Mouse (Mus musculus): ENCODE results near the gene Toporsl. TPM values are rescaled to one million over a fixed set of nuclear protein-coding genes. Genes with fewer than 3 reads are reported as not detected.

Gene Toporsl
- total and polyA plus RNA-seq, 2 experiments, result not detected

- H3K4me3 ChIP-seq (ENCODE audit: insufficient read depth, low read depth, low read length), result no peak overlapping the region
- H3K27ac ChIP-seq (replicated peaks; ENCODE audit: insufficient read depth, low read depth, low read length), result no peak overlapping the region
- TF ChIP-seq POLR2A (IDR thresholded peaks at IDR 0.05; ENCODE audit: extremely low read depth, insufficient read depth, low read length), result no peak
- TF ChIP-seq CTCF (IDR thresholded peaks at IDR 0.05; ENCODE audit: low read depth, low read length), result no peak
- H3K9ac ChIP-seq (ENCODE audit: low read depth, low read length), result no peak overlapping the region
- H3K36me3 ChIP-seq (ENCODE audit: control insufficient read depth, insufficient read depth, low read length), result no peaks in the 10 kb centered on the region
- H3K79me2 ChIP-seq (ENCODE audit: control insufficient read depth, insufficient read depth, low read length), result no peaks in the 10 kb centered on the region
- H3K4me1 ChIP-seq (ENCODE audit: control insufficient read depth, insufficient read depth, low read length), result no peaks in the 10 kb centered on the region
- 87% methylated on average over 13 of the region's 13 CpGs for WGBS
- no peak for DNase-seq (ENCODE audit: extremely low read depth, low read depth, low spot score)
- H3K27me3 ChIP-seq (ENCODE audit: control insufficient read depth, insufficient read depth, low read length), result no peaks in the 10 kb centered on the region
Measured at GRCm38 (mm10) chr4:52594632-52595031, 1.4 kb upstream of the Toporsl start.

GRCm38 (mm10) chr4:52598180-52598881 is 2.3 kb downstream of the Toporsl start:
- TF ChIP-seq CTCF (IDR thresholded peaks at IDR 0.05; ENCODE audit: low read depth, low read length) (no peak), POLR2A (IDR thresholded peaks at IDR 0.05; ENCODE audit: extremely low read depth, insufficient read depth, low read length) (no peak)
- WGBS, result 82% methylated on average over 7 of the region's 7 CpGs

GRCm38 (mm10) chr4:52606923-52607322 is 10.8 kb downstream of the Toporsl start:
- no peak for DNase-seq (ENCODE audit: extremely low read depth, low read depth, low spot score)
- 57% methylated on average over 3 of the region's 3 CpGs for WGBS
- no peak for TF ChIP-seq POLR2A (IDR thresholded peaks at IDR 0.05; ENCODE audit: extremely low read depth, insufficient read depth, low read length)
- TF ChIP-seq CTCF (IDR thresholded peaks at IDR 0.05; ENCODE audit: low read depth, low read length), result no peak
- no peak overlapping the region for H3K9ac ChIP-seq (ENCODE audit: low read depth, low read length)
- H3K27ac ChIP-seq (replicated peaks; ENCODE audit: insufficient read depth, low read depth, low read length), result no peak overlapping the region
- no peaks in the 10 kb centered on the region for H3K4me1 ChIP-seq (ENCODE audit: control insufficient read depth, insufficient read depth, low read length)
- no peaks in the 10 kb centered on the region for H3K79me2 ChIP-seq (ENCODE audit: control insufficient read depth, insufficient read depth, low read length)
- no peak overlapping the region for H3K4me3 ChIP-seq (ENCODE audit: insufficient read depth, low read depth, low read length)
- H3K36me3 ChIP-seq (ENCODE audit: control insufficient read depth, insufficient read depth, low read length), result no peaks in the 10 kb centered on the region
- no peaks in the 10 kb centered on the region for H3K27me3 ChIP-seq (ENCODE audit: control insufficient read depth, insufficient read depth, low read length)

More at GRCm38 (mm10) chr4:52598180-52598881, 2.3 kb downstream of the Toporsl start:
- Histone ChIP-seq H3K9ac (ENCODE audit: low read depth, low read length) (no peak overlapping the region), H3K4me1 (ENCODE audit: control insufficient read depth, insufficient read depth, low read length) (no peaks in the 10 kb centered on the region), H3K36me3 (ENCODE audit: control insufficient read depth, insufficient read depth, low read length) (no peaks in the 10 kb centered on the region), H3K79me2 (ENCODE audit: control insufficient read depth, insufficient read depth, low read length) (no peaks in the 10 kb centered on the region), H3K4me3 (ENCODE audit: insufficient read depth, low read depth, low read length) (no peak overlapping the region), H3K27ac (replicated peaks; ENCODE audit: insufficient read depth, low read depth, low read length) (no peak overlapping the region), H3K27me3 (ENCODE audit: control insufficient read depth, insufficient read depth, low read length) (no peaks in the 10 kb centered on the region)
- DNase-seq (ENCODE audit: extremely low read depth, low read depth, low spot score), result no peak

- no peak overlapping the region for H3K27ac ChIP-seq (replicated peaks; ENCODE audit: insufficient read depth, low read depth, low read length)
- TF ChIP-seq CTCF (IDR thresholded peaks at IDR 0.05; ENCODE audit: low read depth, low read length), result no peak
- TF ChIP-seq POLR2A (IDR thresholded peaks at IDR 0.05; ENCODE audit: extremely low read depth, insufficient read depth, low read length), result no peak
- no peaks in the 10 kb centered on the region for H3K36me3 ChIP-seq (ENCODE audit: control insufficient read depth, insufficient read depth, low read length)
- 80% methylated on average over 6 of the region's 6 CpGs for WGBS
- no peaks in the 10 kb centered on the region for H3K27me3 ChIP-seq (ENCODE audit: control insufficient read depth, insufficient read depth, low read length)
- no peaks in the 10 kb centered on the region for H3K79me2 ChIP-seq (ENCODE audit: control insufficient read depth, insufficient read depth, low read length)
- no peak overlapping the region for H3K4me3 ChIP-seq (ENCODE audit: insufficient read depth, low read depth, low read length)
- H3K9ac ChIP-seq (ENCODE audit: low read depth, low read length), result no peak overlapping the region
- H3K4me1 ChIP-seq (ENCODE audit: control insufficient read depth, insufficient read depth, low read length), result no peaks in the 10 kb centered on the region
- DNase-seq (ENCODE audit: extremely low read depth, low read depth, low spot score), result no peak
Measured at GRCm38 (mm10) chr4:52634986-52635385, 38.9 kb downstream of the Toporsl start.

GRCm38 (mm10) chr4:52647791-52648190 is 51.7 kb downstream of the Toporsl start:
- no peak overlapping the region for H3K9ac ChIP-seq (ENCODE audit: low read depth, low read length)
- no peaks in the 10 kb centered on the region for H3K4me1 ChIP-seq (ENCODE audit: control insufficient read depth, insufficient read depth, low read length)
- no peak overlapping the region for H3K27ac ChIP-seq (replicated peaks; ENCODE audit: insufficient read depth, low read depth, low read length)
- no peak overlapping the region for H3K4me3 ChIP-seq (ENCODE audit: insufficient read depth, low read depth, low read length)
- TF ChIP-seq CTCF (IDR thresholded peaks at IDR 0.05; ENCODE audit: low read depth, low read length) (no peak), POLR2A (IDR thresholded peaks at IDR 0.05; ENCODE audit: extremely low read depth, insufficient read depth, low read length) (no peak)
- no peak for DNase-seq (ENCODE audit: extremely low read depth, low read depth, low spot score)
- H3K27me3 ChIP-seq (ENCODE audit: control insufficient read depth, insufficient read depth, low read length), result no peaks in the 10 kb centered on the region
- WGBS, result 76% methylated on average over 4 of the region's 4 CpGs
- H3K79me2 ChIP-seq (ENCODE audit: control insufficient read depth, insufficient read depth, low read length), result no peaks in the 10 kb centered on the region
- no peaks in the 10 kb centered on the region for H3K36me3 ChIP-seq (ENCODE audit: control insufficient read depth, insufficient read depth, low read length)

GRCm38 (mm10) chr4:52659701-52660100 is 63.6 kb downstream of the Toporsl start:
- DNase-seq (ENCODE audit: extremely low read depth, low read depth, low spot score), result no peak
- Histone ChIP-seq H3K36me3 (ENCODE audit: control insufficient read depth, insufficient read depth, low read length) (no peaks in the 10 kb centered on the region), H3K27me3 (ENCODE audit: control insufficient read depth, insufficient read depth, low read length) (no peaks in the 10 kb centered on the region), H3K4me1 (ENCODE audit: control insufficient read depth, insufficient read depth, low read length) (no peaks in the 10 kb centered on the region), H3K9ac (ENCODE audit: low read depth, low read length) (no peak overlapping the region), H3K79me2 (ENCODE audit: control insufficient read depth, insufficient read depth, low read length) (no peaks in the 10 kb centered on the region), H3K27ac (replicated peaks; ENCODE audit: insufficient read depth, low read depth, low read length) (no peak overlapping the region), H3K4me3 (ENCODE audit: insufficient read depth, low read depth, low read length) (no peak overlapping the region)
- no peak for TF ChIP-seq POLR2A (IDR thresholded peaks at IDR 0.05; ENCODE audit: extremely low read depth, insufficient read depth, low read length)
- 0 out of 2 replicates have a peak, but pooled peaks have one; percentile 7 for TF ChIP-seq CTCF (IDR thresholded peaks at IDR 0.05; ENCODE audit: low read depth, low read length)
